Mouse (Mus musculus): ENCODE data around the gene Spag6.

- TF ChIP-seq GATA1 (IDR thresholded peaks at IDR 0.05; ENCODE audit: borderline replicate concordance, low read length) (no peak), FLI1 (IDR thresholded peaks at IDR 0.05; ENCODE audit: low read length) (no peak)
Observed at GRCm38 (mm10) chr2:18676936-18677491, 16.8 kb upstream of the Spag6 start, which contains the start of gene Bmi1.

Measured in megakaryocyte, embryonic 14.5 days (primary cell).